Mouse (Mus musculus): ENCODE data around the gene Gm5862.
"Not testable (repeated sequence)": the region's sequence is repeated elsewhere in the genome, so short reads cannot be mapped to it uniquely, and the experiment has no call there.

Gm5862 gene

DNA sequence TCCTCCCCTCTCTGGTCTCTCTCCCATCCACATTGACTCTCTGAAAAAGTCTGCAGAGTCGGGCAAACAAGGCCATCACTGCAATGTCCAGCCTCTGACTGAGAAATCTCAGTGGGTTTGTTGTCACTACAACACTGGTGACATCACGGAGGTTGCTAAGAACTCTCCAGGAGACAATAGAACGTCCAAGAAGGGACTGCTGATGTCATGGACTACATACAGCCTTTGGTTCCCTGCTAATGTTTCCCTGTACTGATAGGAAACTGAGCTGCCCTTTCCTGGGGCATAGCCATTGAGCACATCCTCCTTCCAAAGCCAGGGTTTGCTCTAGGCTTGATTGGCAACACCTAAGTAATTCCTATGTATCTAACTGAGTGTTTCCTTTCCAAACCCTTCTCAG, at the start of gene Gm5862:
TSS of gene Gm5862 (minus strand) at position 101 of the 400 bp plus-strand sequence.
- not testable (repeated sequence) for DNase-seq

DNA sequence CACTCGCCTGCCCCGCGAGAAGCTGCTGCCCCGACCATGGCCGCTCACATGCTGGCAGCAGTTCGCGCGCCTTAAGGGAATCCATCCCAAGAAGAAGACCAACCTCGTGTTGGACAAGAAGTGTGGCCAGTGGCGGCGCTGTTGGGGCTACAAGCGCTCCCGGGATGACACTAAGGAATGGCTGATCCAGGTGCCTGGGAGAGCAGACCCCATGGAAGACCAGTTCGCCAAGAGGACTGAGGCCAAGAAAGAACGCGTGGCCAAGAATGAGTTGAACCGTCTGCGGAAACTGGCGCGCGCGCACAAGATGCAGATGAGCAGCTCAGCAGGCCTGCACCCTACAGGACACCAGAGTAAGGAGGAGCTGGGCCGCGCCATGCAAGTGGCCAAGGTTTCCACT, 48.0 kb upstream of the Gm5862 start:
- DNase-seq = no peak

DNA sequence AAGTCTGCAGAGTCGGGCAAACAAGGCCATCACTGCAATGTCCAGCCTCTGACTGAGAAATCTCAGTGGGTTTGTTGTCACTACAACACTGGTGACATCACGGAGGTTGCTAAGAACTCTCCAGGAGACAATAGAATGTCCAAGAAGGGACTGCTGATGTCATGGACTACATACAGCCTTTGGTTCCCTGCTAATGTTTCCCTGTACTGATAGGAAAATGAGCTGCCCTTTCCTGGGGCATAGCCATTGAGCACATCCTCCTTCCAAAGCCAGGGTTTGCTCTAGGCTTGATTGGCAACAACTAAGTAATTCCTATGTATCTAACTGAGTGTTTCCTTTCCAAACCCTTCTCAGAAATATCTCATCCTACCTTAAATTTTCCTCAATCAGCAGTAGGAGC, 35.8 kb upstream of the Gm5862 start, which contains the start of gene Gm7347:
TSS of gene Gm7347 (minus strand) at position 101 of the 400 bp plus-strand sequence.
- DNase-seq = not testable (repeated sequence)

DNA sequence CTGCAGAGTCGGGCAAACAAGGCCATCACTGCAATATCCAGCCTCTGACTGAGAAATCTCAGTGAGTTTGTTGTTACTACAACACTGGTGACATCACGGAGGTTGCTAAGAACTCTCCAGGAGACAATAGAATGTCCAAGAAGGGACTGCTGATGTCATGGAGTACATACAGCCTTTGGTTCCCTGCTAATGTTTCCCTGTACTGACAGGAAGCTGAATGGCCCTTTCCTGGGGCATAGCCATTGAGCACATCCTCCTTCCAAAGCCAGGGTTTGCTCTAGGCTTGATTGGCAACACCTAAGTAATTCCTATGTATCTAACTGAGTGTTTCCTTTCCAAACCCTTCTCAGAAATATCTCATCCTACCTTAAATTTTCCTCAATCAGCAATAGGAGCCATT, 16.7 kb upstream of the Gm5862 start, which contains the start of gene Speer4a:
TSS of gene Speer4a (minus strand) at position 101 of the 400 bp plus-strand sequence.
- not testable (repeated sequence) for DNase-seq

DNA sequence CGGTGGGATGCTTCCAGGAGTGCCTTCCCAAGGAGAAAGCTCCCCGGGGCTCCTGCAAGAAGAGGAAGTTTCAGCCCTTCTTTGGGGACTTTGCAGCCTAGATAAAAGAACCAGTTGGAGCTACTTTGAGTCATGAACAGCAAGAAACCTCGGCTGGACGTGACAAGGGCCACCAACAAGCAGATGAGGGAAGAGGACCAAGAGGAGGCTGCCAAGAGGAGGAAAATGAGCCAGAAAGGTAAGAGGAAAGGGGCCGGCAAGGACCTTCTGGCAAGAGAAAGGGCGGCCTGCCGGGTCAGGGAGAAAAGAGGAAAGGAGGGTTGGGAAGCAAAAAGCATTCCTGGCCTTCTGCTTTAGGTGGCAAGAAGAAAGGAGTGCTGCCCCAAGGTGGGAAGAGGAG, 15.0 kb downstream of the Gm5862 start:
- not testable (repeated sequence) for DNase-seq

DNA sequence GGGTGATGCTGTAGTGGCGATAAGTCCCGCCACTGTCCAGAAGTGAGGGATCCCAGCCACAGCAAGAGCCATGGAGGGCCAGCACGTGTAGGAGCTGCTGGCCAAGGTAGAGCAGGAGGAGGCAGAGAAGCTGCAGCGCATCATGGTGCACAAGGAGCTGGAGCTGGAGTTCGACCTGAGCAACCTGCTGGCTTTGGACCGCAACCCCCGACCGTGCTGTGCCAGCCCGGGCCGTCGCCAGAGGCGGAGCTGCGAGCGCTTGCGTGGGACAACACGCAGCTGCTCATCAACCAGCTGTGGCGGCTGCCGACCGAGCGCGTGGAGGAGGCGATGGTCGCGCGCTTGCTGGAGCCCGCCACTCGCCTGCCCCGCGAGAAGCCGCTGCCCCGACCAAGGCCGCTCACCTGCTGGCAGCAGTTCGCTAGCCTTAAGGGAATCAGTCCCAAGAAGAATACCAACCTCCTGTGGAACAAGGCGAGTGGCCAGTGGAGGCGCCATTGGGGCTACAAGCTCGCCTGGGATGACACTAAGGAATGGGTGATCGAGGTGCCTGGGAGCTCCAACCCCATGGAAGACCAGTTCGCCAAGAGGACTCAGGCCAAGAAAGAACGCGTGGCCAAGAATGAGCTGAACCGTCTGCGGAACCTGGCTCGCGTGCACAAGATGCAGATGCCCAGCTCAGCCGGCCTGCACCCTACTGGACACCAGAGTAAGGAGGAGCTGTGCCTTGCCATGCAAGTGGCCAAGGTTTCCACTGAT, 15.6 kb downstream of the Gm5862 start:
- DNase-seq = peak; percentile 12

DNA sequence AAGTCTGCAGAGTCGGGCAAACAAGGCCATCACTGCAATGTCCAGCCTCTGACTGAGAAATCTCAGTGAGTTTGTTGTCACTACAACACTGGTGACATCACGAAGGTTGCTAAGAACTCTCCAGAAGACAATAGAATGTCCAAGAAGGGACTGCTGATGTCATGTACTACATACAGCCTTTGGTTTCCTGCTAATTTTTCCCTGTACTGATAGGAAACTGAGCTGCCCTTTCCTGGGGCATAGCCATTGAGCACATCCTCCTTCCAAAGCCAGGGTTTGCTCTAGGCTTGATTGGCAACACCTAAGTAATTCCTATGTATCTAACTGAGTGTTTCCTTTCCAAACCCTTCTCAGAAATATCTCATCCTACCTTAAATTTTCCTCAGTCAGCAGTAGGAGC, 18.0 kb downstream of the Gm5862 start, which contains the start of gene Gm1979:
TSS of gene Gm1979 (minus strand) at position 101 of the 400 bp plus-strand sequence.
- not testable (repeated sequence) for DNase-seq

DNA sequence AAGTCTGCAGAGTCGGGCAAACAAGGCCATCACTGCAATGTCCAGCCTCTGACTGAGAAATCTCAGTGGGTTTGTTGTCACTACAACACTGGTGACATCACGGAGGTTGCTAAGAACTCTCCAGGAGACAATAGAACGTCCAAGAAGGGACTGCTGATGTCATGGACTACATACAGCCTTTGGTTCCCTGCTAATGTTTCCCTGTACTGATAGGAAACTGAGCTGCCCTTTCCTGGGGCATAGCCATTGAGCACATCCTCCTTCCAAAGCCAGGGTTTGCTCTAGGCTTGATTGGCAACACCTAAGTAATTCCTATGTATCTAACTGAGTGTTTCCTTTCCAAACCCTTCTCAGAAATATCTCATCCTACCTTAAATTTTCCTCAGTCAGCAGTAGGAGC, 34.2 kb downstream of the Gm5862 start, which contains the start of gene Gm21698:
TSS of gene Gm21698 (minus strand) at position 101 of the 400 bp plus-strand sequence.
- not testable (repeated sequence) for DNase-seq

DNA sequence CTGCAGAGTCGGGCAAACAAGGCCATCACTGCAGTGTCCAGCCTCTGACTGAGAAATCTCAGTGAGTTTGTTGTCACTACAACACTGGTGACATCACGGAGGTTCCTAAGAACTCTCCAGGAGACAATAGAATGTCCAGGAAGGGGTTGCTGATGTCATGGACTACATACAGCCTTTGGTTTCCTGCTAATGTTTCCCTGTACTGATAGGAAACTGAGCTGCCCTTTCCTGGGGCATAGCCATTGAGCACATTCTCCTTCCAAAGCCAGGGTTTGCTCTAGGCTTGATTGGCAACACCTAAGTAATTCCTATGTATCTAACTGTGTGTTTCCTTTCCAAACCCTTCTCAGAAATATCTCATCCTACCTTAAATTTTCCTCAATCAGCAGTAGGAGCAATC, 50.2 kb downstream of the Gm5862 start, which contains the start of gene Gm21680:
TSS of gene Gm21680 (minus strand) at position 101 of the 400 bp plus-strand sequence.
- DNase-seq = not testable (repeated sequence)
